Mouse (Mus musculus): ENCODE data around the gene Astn1. TPM values are rescaled to one million over a fixed set of nuclear protein-coding genes. Genes with fewer than 3 reads are reported as not detected.
A peak's percentile ranks its signal among the peaks of the same experiment; 100 is the strongest.

Astn1 gene
- polyA plus RNA-seq, 1 experiment from 2014 or later = 32.0 TPM

GRCm38 (mm10) chr1:158422739-158423138 is 60.7 kb downstream of the Astn1 start:
- Histone ChIP-seq H3K27ac (no peak overlapping the region), H3K4me1 (replicated peaks) (0 out of 2 replicates have a peak, but pooled peaks cover 9% of the 10 kb centered on the region), H3K9me3 (no peaks in the 10 kb centered on the region), H3K4me2 (no peak overlapping the region), H3K36me3 (no peaks in the 10 kb centered on the region), H3K9ac (no peak overlapping the region), H3K27me3 (no peaks in the 10 kb centered on the region), H3K4me3 (no peak overlapping the region)
- no peak for ATAC-seq (ENCODE audit: low FRiP score)
- WGBS = 89% methylated on average over 1 of the region's 1 CpGs

- H3K4me1 ChIP-seq (replicated peaks) = no peaks in the 10 kb centered on the region
- no peaks in the 10 kb centered on the region for H3K9me3 ChIP-seq
- H3K4me3 ChIP-seq = no peak overlapping the region
- no peak overlapping the region for H3K9ac ChIP-seq
- no peak for ATAC-seq (ENCODE audit: low FRiP score)
- no peak overlapping the region for H3K27ac ChIP-seq
- H3K27me3 ChIP-seq = no peaks in the 10 kb centered on the region
- WGBS = 91% methylated on average over 1 of the region's 1 CpGs
- no peak overlapping the region for H3K4me2 ChIP-seq
- no peaks in the 10 kb centered on the region for H3K36me3 ChIP-seq
Measured at GRCm38 (mm10) chr1:158446071-158446470, 84.0 kb downstream of the Astn1 start.

- H3K4me1 ChIP-seq (replicated peaks) = no peaks in the 10 kb centered on the region
- no peak overlapping the region for H3K9ac ChIP-seq
- H3K36me3 ChIP-seq = no peaks in the 10 kb centered on the region
- no peak for ATAC-seq (ENCODE audit: low FRiP score)
- H3K9me3 ChIP-seq = no peaks in the 10 kb centered on the region
- 70% methylated on average over 7 of the region's 7 CpGs for WGBS
- H3K4me3 ChIP-seq = no peak overlapping the region
- H3K27ac ChIP-seq = no peak overlapping the region
- no peak overlapping the region for H3K4me2 ChIP-seq
- H3K27me3 ChIP-seq = no peaks in the 10 kb centered on the region
Measured at GRCm38 (mm10) chr1:158447956-158448355, 85.9 kb downstream of the Astn1 start.

- Histone ChIP-seq H3K4me1 (replicated peaks) (peaks cover 2% of the 10 kb centered on the region; the same call in 1 of the 2 replicates), H3K4me2 (no peak overlapping the region), H3K9me3 (no peaks in the 10 kb centered on the region), H3K4me3 (no peak overlapping the region), H3K9ac (no peak overlapping the region), H3K27me3 (no peaks in the 10 kb centered on the region), H3K36me3 (no peaks in the 10 kb centered on the region), H3K27ac (no peak overlapping the region)
- peak; percentile 21; the same call in 1 of the 2 replicates for ATAC-seq (ENCODE audit: low FRiP score)
Measured at GRCm38 (mm10) chr1:158452675-158453074, 90.6 kb downstream of the Astn1 start.

- 92% methylated on average over 5 of the region's 5 CpGs for WGBS
- H3K27me3 ChIP-seq = no peaks in the 10 kb centered on the region
- no peaks in the 10 kb centered on the region for H3K36me3 ChIP-seq
- H3K4me3 ChIP-seq = no peak overlapping the region
- H3K27ac ChIP-seq = no peak overlapping the region
- ATAC-seq (ENCODE audit: low FRiP score) = no peak
- H3K9me3 ChIP-seq = no peaks in the 10 kb centered on the region
- H3K4me2 ChIP-seq = no peak overlapping the region
- no peak overlapping the region for H3K9ac ChIP-seq
- peaks cover 2% of the 10 kb centered on the region; the same call in 1 of the 2 replicates for H3K4me1 ChIP-seq (replicated peaks)
Measured at GRCm38 (mm10) chr1:158453587-158453986, 91.5 kb downstream of the Astn1 start.

- Histone ChIP-seq H3K4me1 (replicated peaks) (no peaks in the 10 kb centered on the region), H3K27ac (no peak overlapping the region), H3K36me3 (no peaks in the 10 kb centered on the region), H3K27me3 (no peaks in the 10 kb centered on the region), H3K9me3 (no peaks in the 10 kb centered on the region), H3K9ac (no peak overlapping the region), H3K4me2 (no peak overlapping the region), H3K4me3 (no peak overlapping the region)
- no peak for ATAC-seq (ENCODE audit: low FRiP score)
- WGBS = 73% methylated on average over 6 of the region's 6 CpGs
Measured at GRCm38 (mm10) chr1:158463975-158464374, 101.9 kb downstream of the Astn1 start.

- ATAC-seq (ENCODE audit: low FRiP score) = no peak
- H3K4me2 ChIP-seq = no peak overlapping the region
Measured at GRCm38 (mm10) chr1:158465286-158465685, 103.2 kb downstream of the Astn1 start.

GRCm38 (mm10) chr1:158477841-158478240 is 115.8 kb downstream of the Astn1 start:
- 89% methylated on average over 1 of the region's 1 CpGs for WGBS
- Histone ChIP-seq H3K9ac (no peak overlapping the region), H3K27me3 (no peaks in the 10 kb centered on the region), H3K4me2 (no peak overlapping the region), H3K4me3 (no peak overlapping the region), H3K36me3 (peaks cover 13% of the 10 kb centered on the region), H3K4me1 (replicated peaks) (no peaks in the 10 kb centered on the region), H3K27ac (no peak overlapping the region), H3K9me3 (no peaks in the 10 kb centered on the region)
- ATAC-seq (ENCODE audit: low FRiP score) = no peak

More at GRCm38 (mm10) chr1:158465286-158465685, 103.2 kb downstream of the Astn1 start:
- H3K36me3 ChIP-seq = no peaks in the 10 kb centered on the region
- no peaks in the 10 kb centered on the region for H3K4me1 ChIP-seq (replicated peaks)
- no peaks in the 10 kb centered on the region for H3K27me3 ChIP-seq
- no peak overlapping the region for H3K9ac ChIP-seq
- H3K27ac ChIP-seq = no peak overlapping the region
- 63% methylated on average over 6 of the region's 6 CpGs for WGBS
- H3K4me3 ChIP-seq = no peak overlapping the region
- no peaks in the 10 kb centered on the region for H3K9me3 ChIP-seq

- Histone ChIP-seq H3K4me1 (replicated peaks) (no peaks in the 10 kb centered on the region), H3K4me2 (no peak overlapping the region), H3K27me3 (no peaks in the 10 kb centered on the region), H3K9ac (no peak overlapping the region), H3K27ac (no peak overlapping the region), H3K9me3 (no peaks in the 10 kb centered on the region), H3K36me3 (peaks cover 5% of the 10 kb centered on the region), H3K4me3 (no peak overlapping the region)
- no peak for ATAC-seq (ENCODE audit: low FRiP score)
- WGBS = 84% methylated on average over 6 of the region's 6 CpGs
Measured at GRCm38 (mm10) chr1:158480285-158480684, 118.2 kb downstream of the Astn1 start.

GRCm38 (mm10) chr1:158483733-158484132 is 121.7 kb downstream of the Astn1 start:
- no peaks in the 10 kb centered on the region for H3K27me3 ChIP-seq
- H3K4me1 ChIP-seq (replicated peaks) = peaks cover 6% of the 10 kb centered on the region
- no peak overlapping the region for H3K4me3 ChIP-seq
- no peaks in the 10 kb centered on the region for H3K9me3 ChIP-seq
- no peak overlapping the region for H3K9ac ChIP-seq
- H3K4me2 ChIP-seq = no peak overlapping the region
- no peak for ATAC-seq (ENCODE audit: low FRiP score)
- H3K36me3 ChIP-seq = peaks cover 3% of the 10 kb centered on the region; the same call in 1 of the 2 replicates
- no peak overlapping the region for H3K27ac ChIP-seq
- WGBS = 91% methylated on average over 2 of the region's 2 CpGs

- peak; percentile 91 for ATAC-seq (ENCODE audit: low FRiP score)
- WGBS = 26% methylated on average over 4 of the region's 4 CpGs
- H3K36me3 ChIP-seq = no peaks in the 10 kb centered on the region
- H3K27ac ChIP-seq = peak overlapping the region; percentile 81
- 0 out of 2 replicates have a peak overlapping the region, but pooled peaks have one; percentile 19 for H3K9ac ChIP-seq
- no peaks in the 10 kb centered on the region for H3K9me3 ChIP-seq
- no peak overlapping the region for H3K4me2 ChIP-seq
- H3K27me3 ChIP-seq = no peaks in the 10 kb centered on the region
- H3K4me1 ChIP-seq (replicated peaks) = peaks cover 36% of the 10 kb centered on the region
- no peak overlapping the region for H3K4me3 ChIP-seq
Measured at GRCm38 (mm10) chr1:158489521-158490021, 127.5 kb downstream of the Astn1 start.

- Histone ChIP-seq H3K27me3 (no peaks in the 10 kb centered on the region), H3K36me3 (no peaks in the 10 kb centered on the region), H3K4me2 (no peak overlapping the region), H3K27ac (peak overlapping the region; percentile 81), H3K9ac (0 out of 2 replicates have a peak overlapping the region, but pooled peaks have one; percentile 39), H3K4me1 (replicated peaks) (peaks cover 36% of the 10 kb centered on the region), H3K9me3 (no peaks in the 10 kb centered on the region), H3K4me3 (no peak overlapping the region)
- 0 out of 2 replicates have a peak, but pooled peaks have one; percentile 44 for ATAC-seq (ENCODE audit: low FRiP score)
- 24% methylated on average over 1 of the region's 1 CpGs for WGBS
Measured at GRCm38 (mm10) chr1:158490175-158490574, 128.1 kb downstream of the Astn1 start.

- Histone ChIP-seq H3K9ac (no peak overlapping the region), H3K27ac (0 out of 2 replicates have a peak overlapping the region, but pooled peaks have one; percentile 8), H3K4me3 (no peak overlapping the region), H3K9me3 (no peaks in the 10 kb centered on the region), H3K4me1 (replicated peaks) (peaks cover 34% of the 10 kb centered on the region), H3K36me3 (no peaks in the 10 kb centered on the region), H3K4me2 (no peak overlapping the region), H3K27me3 (no peaks in the 10 kb centered on the region)
- 51% methylated on average over 3 of the region's 3 CpGs for WGBS
- no peak for ATAC-seq (ENCODE audit: low FRiP score)
Measured at GRCm38 (mm10) chr1:158493289-158493688, 131.2 kb downstream of the Astn1 start.
